ENCODE assay signal across 8 mouse cellular contexts in genomic region chr8:124398843-124399402, GRCm38 (mm10). TPM values are rescaled to one million over a fixed set of nuclear protein-coding genes. Genes with fewer than 3 reads are reported as not detected.
A peak's percentile ranks its signal among the peaks of the same experiment; 100 is the strongest.
DNase-seq lines count a peak whose midpoint lies in the region; ATAC-seq and TF ChIP-seq lines count a peak whose summit lies in the region.

No protein-coding gene starts in this region.

- no peaks in the 10 kb centered on the region for H3K4me1 ChIP-seq in liver, adult 2 months (ENCODE audit: control insufficient read depth, insufficient read depth, low read length)
- no peaks in the 10 kb centered on the region for H3K4me1 ChIP-seq in liver, embryonic 12.5 days
- peaks cover 15% of the 10 kb centered on the region for H3K4me1 ChIP-seq in hindbrain, embryonic 13.5 days (replicated peaks)
- no peaks in the 10 kb centered on the region for H3K4me1 ChIP-seq in midbrain, postnatal 0 days (ENCODE audit: insufficient read depth, low read length)

- 31% methylated on average over 12 of the region's 12 CpGs for WGBS in liver, adult 2 months
- WGBS in liver, embryonic 12.5 days (ENCODE audit: insufficient replicate concordance): 26% methylated on average over 12 of the region's 12 CpGs
- WGBS in hindbrain, embryonic 13.5 days: 32% methylated on average over 12 of the region's 12 CpGs
- WGBS in midbrain, postnatal 0 days: 32% methylated on average over 12 of the region's 12 CpGs

- no peaks in the 10 kb centered on the region for H3K79me2 ChIP-seq in liver, adult 2 months (ENCODE audit: control insufficient read depth, insufficient read depth, low read length)

- no peak; the same call in 1 of the 2 replicates for ATAC-seq in liver, embryonic 12.5 days
- peak; percentile 38; the same call in 1 of the 2 replicates for ATAC-seq in cerebellum, adult (ENCODE audit: insufficient number of reproducible peaks, low FRiP score, low TSS enrichment)
- ATAC-seq in hindbrain, embryonic 13.5 days (ENCODE audit: low FRiP score): 0 out of 2 replicates have a peak, but pooled peaks have one; percentile 15
- no peak; the same call in 1 of the 2 replicates for ATAC-seq in midbrain, postnatal 0 days (ENCODE audit: low FRiP score)

- H3K27ac ChIP-seq in liver, adult 2 months (replicated peaks; ENCODE audit: insufficient read depth, low read depth, low read length): no peak overlapping the region
- no peak overlapping the region for H3K27ac ChIP-seq in liver, embryonic 12.5 days
- no peak overlapping the region for H3K27ac ChIP-seq in hindbrain, embryonic 13.5 days
- no peak overlapping the region for H3K27ac ChIP-seq in midbrain, postnatal 0 days (ENCODE audit: low read depth, low read length)

- no peaks in the 10 kb centered on the region for H3K36me3 ChIP-seq in liver, adult 2 months (ENCODE audit: control insufficient read depth, insufficient read depth, low read length)
- no peaks in the 10 kb centered on the region for H3K36me3 ChIP-seq in liver, embryonic 12.5 days
- H3K36me3 ChIP-seq in hindbrain, embryonic 13.5 days: no peaks in the 10 kb centered on the region
- H3K36me3 ChIP-seq in midbrain, postnatal 0 days (ENCODE audit: insufficient read depth, low read length): peaks cover 4% of the 10 kb centered on the region; the same call in 1 of the 2 replicates

- DNase-seq in adrenal gland, adult 2 months: peak; percentile 23
- no peak for DNase-seq in adrenal gland, adult 18-20 months (ENCODE audit: low spot score in 2 of 2)
- no peak for DNase-seq in liver, adult 2 months (ENCODE audit: extremely low read depth, low read depth, low spot score)
- peak; percentile 69 for DNase-seq in midbrain, postnatal 0 days (ENCODE audit: low spot score)
- no peak for DNase-seq in layer of hippocampus, adult 8-10 months (ENCODE audit: low spot score in 2 of 2)

- peak; percentile 76 for TF ChIP-seq CTCF in liver, adult 2 months (IDR thresholded peaks at IDR 0.05; ENCODE audit: low read depth, low read length)
- TF ChIP-seq CTCF in midbrain, postnatal 0 days (IDR thresholded peaks at IDR 0.05): peak; percentile 73

- no peaks in the 10 kb centered on the region for H3K27me3 ChIP-seq in liver, adult 2 months (ENCODE audit: control insufficient read depth, insufficient read depth, low read length)
- no peaks in the 10 kb centered on the region for H3K27me3 ChIP-seq in liver, embryonic 12.5 days (replicated peaks)
- H3K27me3 ChIP-seq in hindbrain, embryonic 13.5 days: no peaks in the 10 kb centered on the region
- H3K27me3 ChIP-seq in midbrain, postnatal 0 days (ENCODE audit: insufficient read depth, low read length): no peaks in the 10 kb centered on the region

- H3K4me2 ChIP-seq in liver, embryonic 12.5 days: no peak overlapping the region
- no peak overlapping the region for H3K4me2 ChIP-seq in hindbrain, embryonic 13.5 days
- H3K4me2 ChIP-seq in midbrain, postnatal 0 days (ENCODE audit: low read depth, low read length, poor library complexity, severe bottlenecking): no peak overlapping the region

- TF ChIP-seq POLR2A in liver, adult 2 months (IDR thresholded peaks at IDR 0.05; ENCODE audit: extremely low read depth, insufficient read depth, low read length): no peak

- H3K4me3 ChIP-seq in liver, adult 2 months (ENCODE audit: insufficient read depth, low read depth, low read length): no peak overlapping the region
- H3K4me3 ChIP-seq in liver, embryonic 12.5 days: no peak overlapping the region
- no peak overlapping the region for H3K4me3 ChIP-seq in hindbrain, embryonic 13.5 days
- H3K4me3 ChIP-seq in midbrain, postnatal 0 days (ENCODE audit: low read depth, low read length): no peak overlapping the region

- H3K9ac ChIP-seq in liver, adult 2 months (ENCODE audit: low read depth, low read length): no peak overlapping the region
- no peak overlapping the region for H3K9ac ChIP-seq in liver, embryonic 12.5 days
- no peak overlapping the region for H3K9ac ChIP-seq in hindbrain, embryonic 13.5 days
- H3K9ac ChIP-seq in midbrain, postnatal 0 days (replicated peaks; ENCODE audit: low read length, poor library complexity, severe bottlenecking): no peak overlapping the region

- H3K9me3 ChIP-seq in liver, embryonic 12.5 days (replicated peaks): no peaks in the 10 kb centered on the region
- H3K9me3 ChIP-seq in hindbrain, embryonic 13.5 days: no peaks in the 10 kb centered on the region
- no peaks in the 10 kb centered on the region for H3K9me3 ChIP-seq in midbrain, postnatal 0 days (ENCODE audit: low read length)

RNA-seq across cellular contexts. Expression of gene Pgbd5, which starts 40.5 kb away (rescaled TPM):
- 1 to 10 TPM; 5.3 to 5.4 TPM for total RNA-seq in adrenal gland, adult 2 months (2021)
- 8.0 and 8.6 TPM in 2 replicates for polyA plus RNA-seq in adrenal gland, adult 2 months (2012; rRNA removed)
- 1 to 10 TPM; 3.9 to 6.0 TPM for total RNA-seq in adrenal gland, adult 18-20 months (2021)
- total RNA-seq in liver, adult 2 months (2014; rRNA removed): 0.07 TPM in 1 of 2 replicates, not detected in the other
- not detected in 2 replicates for polyA plus RNA-seq in liver, adult 2 months (2012; rRNA removed)
- 0.24 and 0.37 TPM in 2 replicates for polyA plus RNA-seq in liver, embryonic 12.5 days (2016; fragmentation: Nextera tagmentation; extraction: Ambion mirVana)
- polyA plus RNA-seq in hindbrain, embryonic 13.5 days (2015; fragmentation: Nextera tagmentation; extraction: Ambion mirVana): 10.3 and 11.0 TPM in 2 replicates
- total RNA-seq in midbrain, postnatal 0 days (2014; rRNA removed): 61.1 and 77.0 TPM in 2 replicates
- polyA plus RNA-seq in midbrain, postnatal 0 days (2015; fragmentation: Nextera tagmentation; extraction: Ambion mirVana): 12.2 and 13.5 TPM in 2 replicates
- 100 to 1,000 TPM; 221 to 255 (median 242) TPM for total RNA-seq in layer of hippocampus, adult 8-10 months (2022)

Comparison
In these comparisons a context has a peak if more than half of its experiments do, and no peak if none do; other contexts are left out.
1. DNase-seq: peak in adrenal gland, adult 2 months (single experiment) and midbrain, postnatal 0 days (single experiment); none in adrenal gland, adult 18-20 months (0 of 2), liver, adult 2 months (single experiment) and layer of hippocampus, adult 8-10 months (0 of 2).
2. ATAC-seq: peak in cerebellum, adult (single experiment) and hindbrain, embryonic 13.5 days (single experiment); none in liver, embryonic 12.5 days (single experiment) and midbrain, postnatal 0 days (single experiment).